Mouse (Mus musculus): ENCODE results near the gene Prrt1.

DNA sequence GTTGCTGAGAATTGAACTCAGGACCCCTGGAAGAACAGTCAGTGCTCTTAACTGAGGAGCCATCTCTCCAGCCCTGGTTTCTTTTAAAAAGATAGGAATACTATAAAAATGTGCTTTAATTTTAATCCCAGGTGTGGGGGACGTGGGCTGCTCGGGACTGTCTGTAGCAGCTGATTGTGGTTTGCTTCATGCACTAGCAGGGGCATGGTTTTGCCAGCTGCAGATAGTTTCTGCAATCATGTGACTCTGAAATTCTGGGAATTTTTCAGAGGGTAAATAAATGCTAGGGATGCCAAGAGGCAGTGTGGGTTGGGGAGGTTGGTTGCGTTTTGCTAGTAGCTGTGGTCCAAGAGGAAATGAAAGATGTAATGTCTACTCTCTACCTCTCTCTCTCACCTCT lies 12.6 kb downstream of the Prrt1 start:
- TF ChIP-seq GATA1 (IDR thresholded peaks at IDR 0.05; ENCODE audit: borderline replicate concordance, low read length) = no peak
- TF ChIP-seq FLI1 (IDR thresholded peaks at IDR 0.05; ENCODE audit: low read length) = no peak
